Mouse (Mus musculus): ENCODE measurements at regions not wholly inside any gene's neighbourhood (a gene's known extent, or its start where the extent isn't known, plus 50 kb on each side); places are given as distances from the start of the nearest gene placed in this dataset.

DNA sequence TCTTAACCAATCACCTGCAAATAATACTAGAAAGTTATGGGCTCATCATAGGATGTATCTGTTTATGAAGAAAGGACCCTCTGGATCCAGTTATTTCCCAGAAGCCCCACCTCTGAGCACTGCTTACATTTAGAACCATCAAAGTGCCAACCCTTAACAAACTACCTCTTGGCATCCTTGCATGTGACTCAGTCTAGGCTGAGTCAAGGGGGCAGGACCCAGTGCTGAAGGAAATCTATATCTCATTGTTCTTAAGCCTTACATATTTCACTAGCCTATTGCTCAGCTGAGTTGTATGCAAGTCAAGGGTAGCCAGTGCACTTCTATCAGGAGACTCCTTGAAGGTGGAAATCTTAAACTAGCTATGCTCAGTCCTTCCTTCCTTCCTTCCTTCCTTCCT, 151.6 kb upstream of the Jun start:
- DNase-seq (ENCODE audit: low spot score), result peak; percentile 18
- ATAC-seq (ENCODE audit: low FRiP score, low TSS enrichment), result peak; percentile 82
- TF ChIP-seq EP300 (optimal IDR thresholded peaks at IDR 0.05), result no peak
- TF ChIP-seq CTCF (IDR thresholded peaks at IDR 0.05; ENCODE audit: low read depth), result no peak
- H3K27ac ChIP-seq (replicated peaks), result no peak overlapping the region
- no peaks in the 10 kb centered on the region for H3K36me3 ChIP-seq (ENCODE audit: control insufficient read depth, insufficient read depth, low read length)
- no peaks in the 10 kb centered on the region for H3K27me3 ChIP-seq (ENCODE audit: control insufficient read depth, insufficient read depth, low read length)
- H3K4me2 ChIP-seq (replicated peaks; ENCODE audit: low read depth), result no peak overlapping the region
- no peak overlapping the region for H3K4me3 ChIP-seq (ENCODE audit: low read depth, low read length)
- no peaks in the 10 kb centered on the region for H3K9me3 ChIP-seq (ENCODE audit: control insufficient read depth, low read length)
- no peak overlapping the region for H3K9ac ChIP-seq (ENCODE audit: low read length)
- H3K4me1 ChIP-seq (replicated peaks; ENCODE audit: control insufficient read depth, insufficient read depth), result no peaks in the 10 kb centered on the region

DNA sequence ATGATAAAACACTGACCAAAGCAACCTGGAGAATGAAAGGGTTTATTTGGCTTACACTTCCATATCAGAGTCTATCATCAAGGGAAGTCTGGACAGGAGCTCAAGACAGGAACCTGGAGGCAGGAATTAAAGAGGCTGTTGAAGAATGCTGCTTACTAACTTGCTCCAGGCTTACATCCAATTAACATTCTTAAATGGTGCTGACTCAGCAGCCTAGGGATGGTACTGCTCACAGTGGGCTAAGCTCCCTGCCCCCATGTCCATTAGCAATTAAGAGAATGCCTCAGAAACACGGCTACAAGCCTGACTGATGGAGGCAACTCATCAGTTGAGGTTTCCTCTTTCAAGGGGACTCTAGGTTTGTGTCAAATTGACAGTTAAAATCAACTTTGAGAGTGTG, 153.3 kb upstream of the Jun start:
- no peak overlapping the region for H3K27ac ChIP-seq (replicated peaks)
- TF ChIP-seq EP300 (optimal IDR thresholded peaks at IDR 0.05) (no peak), CTCF (IDR thresholded peaks at IDR 0.05; ENCODE audit: low read depth) (no peak)
- no peaks in the 10 kb centered on the region for H3K9me3 ChIP-seq (ENCODE audit: control insufficient read depth, low read length)
- no peak for ATAC-seq (ENCODE audit: low FRiP score, low TSS enrichment)
- H3K27me3 ChIP-seq (ENCODE audit: control insufficient read depth, insufficient read depth, low read length), result no peaks in the 10 kb centered on the region
- H3K4me2 ChIP-seq (replicated peaks; ENCODE audit: low read depth), result no peak overlapping the region
- no peaks in the 10 kb centered on the region for H3K4me1 ChIP-seq (replicated peaks; ENCODE audit: control insufficient read depth, insufficient read depth)
- 74% methylated on average over 1 of the region's 1 CpGs for WGBS
- H3K4me3 ChIP-seq (ENCODE audit: low read depth, low read length), result no peak overlapping the region
- no peaks in the 10 kb centered on the region for H3K36me3 ChIP-seq (ENCODE audit: control insufficient read depth, insufficient read depth, low read length)
- DNase-seq (ENCODE audit: low spot score), result peak; percentile 5
- H3K9ac ChIP-seq (ENCODE audit: low read length), result no peak overlapping the region

- ATAC-seq (ENCODE audit: low FRiP score, low TSS enrichment), result no peak
- Histone ChIP-seq H3K9me3 (ENCODE audit: control insufficient read depth, low read length) (no peaks in the 10 kb centered on the region), H3K27me3 (ENCODE audit: control insufficient read depth, insufficient read depth, low read length) (no peaks in the 10 kb centered on the region), H3K27ac (replicated peaks) (no peak overlapping the region), H3K4me1 (replicated peaks; ENCODE audit: control insufficient read depth, insufficient read depth) (no peaks in the 10 kb centered on the region), H3K4me3 (ENCODE audit: low read depth, low read length) (no peak overlapping the region), H3K36me3 (ENCODE audit: control insufficient read depth, insufficient read depth, low read length) (no peaks in the 10 kb centered on the region), H3K9ac (ENCODE audit: low read length) (no peak overlapping the region), H3K4me2 (replicated peaks; ENCODE audit: low read depth) (no peak overlapping the region)
- TF ChIP-seq CTCF (IDR thresholded peaks at IDR 0.05; ENCODE audit: low read depth), result no peak
- TF ChIP-seq EP300 (optimal IDR thresholded peaks at IDR 0.05), result no peak
- WGBS, result 69% methylated on average over 5 of the region's 5 CpGs
- peak; percentile 5 for DNase-seq (ENCODE audit: low spot score)
These were observed 155.8 kb upstream of the Jun start for GRCm38 (mm10) chr4:95207783-95208182.

- Histone ChIP-seq H3K9me3 (ENCODE audit: control insufficient read depth, low read length) (no peaks in the 10 kb centered on the region), H3K4me2 (replicated peaks; ENCODE audit: low read depth) (no peak overlapping the region), H3K4me3 (ENCODE audit: low read depth, low read length) (no peak overlapping the region), H3K27ac (replicated peaks) (no peak overlapping the region), H3K36me3 (ENCODE audit: control insufficient read depth, insufficient read depth, low read length) (no peaks in the 10 kb centered on the region), H3K4me1 (replicated peaks; ENCODE audit: control insufficient read depth, insufficient read depth) (no peaks in the 10 kb centered on the region), H3K9ac (ENCODE audit: low read length) (no peak overlapping the region), H3K27me3 (ENCODE audit: control insufficient read depth, insufficient read depth, low read length) (no peaks in the 10 kb centered on the region)
- WGBS, result 69% methylated on average over 7 of the region's 7 CpGs
- DNase-seq (ENCODE audit: low spot score), result peak; percentile 16
- no peak for ATAC-seq (ENCODE audit: low FRiP score, low TSS enrichment)
- no peak for TF ChIP-seq CTCF (IDR thresholded peaks at IDR 0.05; ENCODE audit: low read depth)
- TF ChIP-seq EP300 (optimal IDR thresholded peaks at IDR 0.05), result no peak
These were observed 156.8 kb upstream of the Jun start for GRCm38 (mm10) chr4:95208827-95209226.

- H3K9ac ChIP-seq (ENCODE audit: low read length), result no peak overlapping the region
- no peak for ATAC-seq (ENCODE audit: low FRiP score, low TSS enrichment)
These were observed 157.5 kb upstream of the Jun start for GRCm38 (mm10) chr4:95209322-95210119.

GRCm38 (mm10) chr4:95212561-95212960, 160.5 kb upstream of the Jun start:
- ATAC-seq (ENCODE audit: low FRiP score, low TSS enrichment) (no peak), DNase-seq (ENCODE audit: low spot score) (peak; percentile 9)
- 82% methylated on average over 2 of the region's 2 CpGs for WGBS
- no peaks in the 10 kb centered on the region for H3K9me3 ChIP-seq (ENCODE audit: control insufficient read depth, low read length)
- no peak overlapping the region for H3K4me2 ChIP-seq (replicated peaks; ENCODE audit: low read depth)
- no peaks in the 10 kb centered on the region for H3K27me3 ChIP-seq (ENCODE audit: control insufficient read depth, insufficient read depth, low read length)
- no peaks in the 10 kb centered on the region for H3K4me1 ChIP-seq (replicated peaks; ENCODE audit: control insufficient read depth, insufficient read depth)
- TF ChIP-seq EP300 (optimal IDR thresholded peaks at IDR 0.05) (no peak), CTCF (IDR thresholded peaks at IDR 0.05; ENCODE audit: low read depth) (no peak)
- no peaks in the 10 kb centered on the region for H3K36me3 ChIP-seq (ENCODE audit: control insufficient read depth, insufficient read depth, low read length)
- H3K27ac ChIP-seq (replicated peaks), result 0 out of 2 replicates have a peak overlapping the region, but pooled peaks have one; percentile 13
- H3K4me3 ChIP-seq (ENCODE audit: low read depth, low read length), result no peak overlapping the region
- H3K9ac ChIP-seq (ENCODE audit: low read length), result no peak overlapping the region

More at GRCm38 (mm10) chr4:95209322-95210119, 157.5 kb upstream of the Jun start:
- no peak overlapping the region for H3K4me3 ChIP-seq (ENCODE audit: low read depth, low read length)
- H3K4me1 ChIP-seq (replicated peaks; ENCODE audit: control insufficient read depth, insufficient read depth), result no peaks in the 10 kb centered on the region
- no peak overlapping the region for H3K4me2 ChIP-seq (replicated peaks; ENCODE audit: low read depth)
- H3K9me3 ChIP-seq (ENCODE audit: control insufficient read depth, low read length), result no peaks in the 10 kb centered on the region
- WGBS, result 77% methylated on average over 3 of the region's 3 CpGs
- no peak overlapping the region for H3K27ac ChIP-seq (replicated peaks)
- no peak for TF ChIP-seq EP300 (optimal IDR thresholded peaks at IDR 0.05)
- TF ChIP-seq CTCF (IDR thresholded peaks at IDR 0.05; ENCODE audit: low read depth), result no peak
- no peaks in the 10 kb centered on the region for H3K27me3 ChIP-seq (ENCODE audit: control insufficient read depth, insufficient read depth, low read length)
- DNase-seq (ENCODE audit: low spot score), result peak; percentile 2
- no peaks in the 10 kb centered on the region for H3K36me3 ChIP-seq (ENCODE audit: control insufficient read depth, insufficient read depth, low read length)
